Mouse (Mus musculus) urinary bladder, postnatal 14 days (tissue): ENCODE data around the gene Snorc.

Source experiments
- DNase-seq: peaks from one replicate; pipeline ENCODE4 v3.0.0; 2021; ENCODE audit warnings: low spot score

Gene Snorc

GRCm38 (mm10) chr1:87510166-87510691 lies 40.2 kb downstream of the Snorc start:
- DNase-seq: peak; percentile 29

GRCm38 (mm10) chr1:87510845-87511244 lies 40.8 kb downstream of the Snorc start:
- DNase-seq: no peak

DNA sequence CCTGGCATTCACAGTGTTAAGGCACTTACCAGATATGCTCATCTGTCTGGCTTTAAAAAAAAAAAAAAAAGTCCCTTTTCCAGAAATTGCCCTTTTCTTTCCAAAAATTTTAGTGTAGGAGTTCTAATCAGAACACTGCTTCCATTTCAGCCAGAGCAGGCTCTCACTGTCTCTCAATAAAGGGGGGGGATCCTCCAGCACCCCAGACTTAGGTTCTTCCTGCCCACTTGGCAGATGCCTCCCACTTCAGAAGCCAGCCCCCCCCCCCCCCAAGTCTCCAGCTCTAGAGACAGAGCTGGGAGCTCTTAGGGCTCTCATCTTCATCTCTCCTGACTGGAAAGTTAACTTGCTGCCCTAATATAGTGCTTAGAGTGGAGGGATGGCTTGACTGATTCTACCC lies 50.4 kb downstream of the Snorc start:
- DNase-seq: no peak

- peak; percentile 8 for DNase-seq
These were observed 51.5 kb downstream of the Snorc start for GRCm38 (mm10) chr1:87521523-87521922.

- no peak for DNase-seq
These were observed 55.0 kb downstream of the Snorc start for GRCm38 (mm10) chr1:87525041-87525440.
